Mouse (Mus musculus) embryonic facial prominence, embryonic 13.5 days (tissue): ENCODE data around the gene Fgfr2. TPM values are rescaled to one million over a fixed set of nuclear protein-coding genes. Genes with fewer than 3 reads are reported as not detected.

Source experiments
- ATAC-seq: fragments of 200-750 bp; cut with Nextera tagmentation; 2 replicates; pipeline ENCODE4 v1.8.0; 2017; ENCODE audit warnings: low read depth; ENCODE audit not compliant: insufficient number of reproducible peaks, insufficient read depth, low FRiP score, low TSS enrichment
- H3K27ac ChIP-seq: fragments of 300-500 bp; sonication (generic); 2 replicates; pipeline ENCODE4 v1.5.1; 2015; ENCODE audit warnings: moderate library complexity, mild to moderate bottlenecking, inconsistent platforms
- H3K27me3 ChIP-seq: fragments of 300-500 bp; sonication (generic); 2 replicates; pipeline ENCODE4 v1.6.1; 2015; ENCODE audit warnings: mild to moderate bottlenecking, inconsistent platforms
- H3K36me3 ChIP-seq: fragments of 300-500 bp; sonication (generic); 2 replicates; pipeline ENCODE4 v1.6.1; 2015; ENCODE audit warnings: mild to moderate bottlenecking, inconsistent platforms
- H3K4me1 ChIP-seq: fragments of 300-500 bp; sonication (generic); 2 replicates; pipeline ENCODE4 v1.6.1; 2015; ENCODE audit warnings: inconsistent platforms
- H3K4me2 ChIP-seq: fragments of 300-500 bp; sonication (generic); 2 replicates; pipeline ENCODE4 v1.6.1; 2015; ENCODE audit warnings: moderate library complexity, mild to moderate bottlenecking, inconsistent platforms
- H3K4me3 ChIP-seq: fragments of 300-500 bp; sonication (generic); 2 replicates; pipeline ENCODE4 v1.5.1; 2015; ENCODE audit warnings: mild to moderate bottlenecking, inconsistent platforms
- H3K9ac ChIP-seq: fragments of 300-500 bp; sonication (generic); 2 replicates; pipeline ENCODE4 v1.6.1; 2015; ENCODE audit warnings: mild to moderate bottlenecking, inconsistent platforms
- H3K9me3 ChIP-seq: fragments of 300-500 bp; sonication (generic); 2 replicates; pipeline ENCODE4 v1.6.1; 2016; ENCODE audit warnings: inconsistent platforms
- WGBS: fragments of 180-500 bp; shearing (Covaris S2); methylation state at CpG from one replicate; pipeline ENCODE4 v1.1.7; 2015; ENCODE audit warnings: mixed read lengths; 5-methylcytosine and 5-hydroxymethylcytosine counted together
- polyA plus RNA-seq: library from polyadenylated mRNA; unstranded; fragments of >200 nt; fragmentation: Nextera tagmentation; extraction: Ambion mirVana; gene quantifications from 2 replicates; pipeline ENCODE4 v1.2.1, GENCODE M21; 2015

Gene Fgfr2
- polyA plus RNA-seq, 1 experiment from 2014 or later = 174 TPM

- Histone ChIP-seq H3K9me3 (no peaks in the 10 kb centered on the region), H3K27ac (no peak overlapping the region), H3K9ac (no peak overlapping the region), H3K4me1 (peaks cover 9% of the 10 kb centered on the region; the same call in 1 of the 2 replicates), H3K36me3 (no peaks in the 10 kb centered on the region), H3K4me2 (no peak overlapping the region), H3K27me3 (peaks cover 13% of the 10 kb centered on the region), H3K4me3 (no peak overlapping the region)
- no peak for ATAC-seq
- WGBS = 54% methylated on average over 7 of the region's 7 CpGs
These were observed 1467.1 kb downstream of the Fgfr2 start for GRCm38 (mm10) chr7:131656017-131656416.

GRCm38 (mm10) chr7:131653416-131653815 is 1469.7 kb downstream of the Fgfr2 start:
- H3K4me1 ChIP-seq = peaks cover 10% of the 10 kb centered on the region; the same call in 1 of the 2 replicates
- ATAC-seq = no peak
- WGBS = 86% methylated on average over 6 of the region's 6 CpGs
- H3K4me2 ChIP-seq = no peak overlapping the region
- H3K27ac ChIP-seq = no peak overlapping the region
- no peaks in the 10 kb centered on the region for H3K9me3 ChIP-seq
- no peak overlapping the region for H3K9ac ChIP-seq
- H3K4me3 ChIP-seq = no peak overlapping the region
- no peaks in the 10 kb centered on the region for H3K36me3 ChIP-seq
- H3K27me3 ChIP-seq = peaks cover 24% of the 10 kb centered on the region

- no peaks in the 10 kb centered on the region for H3K36me3 ChIP-seq
- no peak overlapping the region for H3K4me3 ChIP-seq
- H3K27ac ChIP-seq = no peak overlapping the region
- WGBS = 43% methylated on average over 12 of the region's 12 CpGs
- H3K4me2 ChIP-seq = no peak overlapping the region
- ATAC-seq = no peak
- peaks cover 33% of the 10 kb centered on the region for H3K27me3 ChIP-seq
- no peaks in the 10 kb centered on the region for H3K9me3 ChIP-seq
- peaks cover 15% of the 10 kb centered on the region; the same call in 1 of the 2 replicates for H3K4me1 ChIP-seq
- no peak overlapping the region for H3K9ac ChIP-seq
These were observed 1471.0 kb downstream of the Fgfr2 start for GRCm38 (mm10) chr7:131651921-131652694.

- no peak for ATAC-seq
- 39% methylated on average over 2 of the region's 2 CpGs for WGBS
These were observed 1472.9 kb downstream of the Fgfr2 start for GRCm38 (mm10) chr7:131650277-131650676.

GRCm38 (mm10) chr7:131648276-131648675 is 1474.9 kb downstream of the Fgfr2 start:
- Histone ChIP-seq H3K9ac (no peak overlapping the region), H3K4me3 (no peak overlapping the region), H3K36me3 (no peaks in the 10 kb centered on the region), H3K9me3 (no peaks in the 10 kb centered on the region), H3K27ac (no peak overlapping the region), H3K27me3 (peaks cover 68% of the 10 kb centered on the region), H3K4me1 (peaks cover 30% of the 10 kb centered on the region), H3K4me2 (no peak overlapping the region)
- 19% methylated on average over 7 of the region's 7 CpGs for WGBS
- ATAC-seq = no peak

More at GRCm38 (mm10) chr7:131650277-131650676, 1472.9 kb downstream of the Fgfr2 start:
- Histone ChIP-seq H3K36me3 (no peaks in the 10 kb centered on the region), H3K27me3 (peaks cover 52% of the 10 kb centered on the region), H3K4me2 (no peak overlapping the region), H3K9ac (no peak overlapping the region), H3K27ac (no peak overlapping the region), H3K4me1 (peaks cover 15% of the 10 kb centered on the region; the same call in 1 of the 2 replicates), H3K9me3 (no peaks in the 10 kb centered on the region), H3K4me3 (no peak overlapping the region)

- Histone ChIP-seq H3K9me3 (no peaks in the 10 kb centered on the region), H3K27ac (no peak overlapping the region), H3K4me2 (no peak overlapping the region), H3K36me3 (no peaks in the 10 kb centered on the region), H3K4me1 (peaks cover 30% of the 10 kb centered on the region), H3K9ac (no peak overlapping the region), H3K4me3 (no peak overlapping the region), H3K27me3 (peaks cover 72% of the 10 kb centered on the region)
- no peak for ATAC-seq
- WGBS = 40% methylated on average over 3 of the region's 3 CpGs
These were observed 1475.6 kb downstream of the Fgfr2 start for GRCm38 (mm10) chr7:131647583-131647982.

GRCm38 (mm10) chr7:131644586-131644985 is 1478.6 kb downstream of the Fgfr2 start:
- WGBS = 3% methylated on average over 13 of the region's 13 CpGs
- Histone ChIP-seq H3K4me3 (peak overlapping the region; percentile 14; the same call in 1 of the 2 replicates), H3K9me3 (no peaks in the 10 kb centered on the region), H3K27ac (no peak overlapping the region), H3K9ac (no peak overlapping the region), H3K4me2 (peak overlapping the region; percentile 37), H3K27me3 (peaks cover 90% of the 10 kb centered on the region), H3K4me1 (peaks cover 21% of the 10 kb centered on the region; the same call in 1 of the 2 replicates), H3K36me3 (no peaks in the 10 kb centered on the region)
- no peak for ATAC-seq

- no peak for ATAC-seq
- Histone ChIP-seq H3K27me3 (peaks cover 89% of the 10 kb centered on the region), H3K4me2 (peak overlapping the region; percentile 37; the same call in 1 of the 2 replicates), H3K9me3 (no peaks in the 10 kb centered on the region), H3K27ac (no peak overlapping the region), H3K9ac (no peak overlapping the region), H3K4me3 (peak overlapping the region; percentile 14; the same call in 1 of the 2 replicates), H3K36me3 (no peaks in the 10 kb centered on the region), H3K4me1 (peaks cover 21% of the 10 kb centered on the region; the same call in 1 of the 2 replicates)
- WGBS = under 1% methylated on average over 16 of the region's 16 CpGs
These were observed 1479.1 kb downstream of the Fgfr2 start for GRCm38 (mm10) chr7:131644051-131644450.

GRCm38 (mm10) chr7:131643341-131643840 is 1479.8 kb downstream of the Fgfr2 start:
- peaks cover 20% of the 10 kb centered on the region; the same call in 1 of the 2 replicates for H3K4me1 ChIP-seq
- no peak overlapping the region for H3K27ac ChIP-seq
- no peaks in the 10 kb centered on the region for H3K36me3 ChIP-seq
- H3K4me3 ChIP-seq = no peak overlapping the region
- no peak overlapping the region for H3K9ac ChIP-seq
- H3K4me2 ChIP-seq = no peak overlapping the region
- no peak for ATAC-seq
- peaks cover 85% of the 10 kb centered on the region for H3K27me3 ChIP-seq
- H3K9me3 ChIP-seq = no peaks in the 10 kb centered on the region
- WGBS = 18% methylated on average over 13 of the region's 13 CpGs

GRCm38 (mm10) chr7:131629562-131629961 is 1493.6 kb downstream of the Fgfr2 start:
- Histone ChIP-seq H3K36me3 (no peaks in the 10 kb centered on the region), H3K27me3 (peaks cover 42% of the 10 kb centered on the region), H3K9me3 (no peaks in the 10 kb centered on the region), H3K4me2 (no peak overlapping the region), H3K4me1 (peaks cover 16% of the 10 kb centered on the region), H3K4me3 (no peak overlapping the region), H3K9ac (no peak overlapping the region), H3K27ac (no peak overlapping the region)
- no peak for ATAC-seq
- 48% methylated on average over 8 of the region's 8 CpGs for WGBS

- WGBS = 77% methylated on average over 13 of the region's 13 CpGs
- no peak overlapping the region for H3K4me2 ChIP-seq
These were observed 1494.2 kb downstream of the Fgfr2 start for GRCm38 (mm10) chr7:131628846-131629391.

More at GRCm38 (mm10) chr7:131628846-131629391, 1494.2 kb downstream of the Fgfr2 start:
- H3K27me3 ChIP-seq = peaks cover 42% of the 10 kb centered on the region
- ATAC-seq = no peak
- H3K36me3 ChIP-seq = no peaks in the 10 kb centered on the region
- H3K9me3 ChIP-seq = no peaks in the 10 kb centered on the region
- no peak overlapping the region for H3K4me3 ChIP-seq
- H3K4me1 ChIP-seq = peaks cover 16% of the 10 kb centered on the region
- H3K9ac ChIP-seq = no peak overlapping the region
- no peak overlapping the region for H3K27ac ChIP-seq
